Mouse (Mus musculus): ENCODE results near the gene Homer3. TPM values are rescaled to one million over a fixed set of nuclear protein-coding genes. Genes with fewer than 3 reads are reported as not detected.

The Homer3 gene
- 1 to 10 TPM; 7.9 to 9.8 TPM for total RNA-seq (2021)
- long read RNA-seq, experiment 1, transcript Homer3-203 (10 exons, 2,445 nt), result major isoform, 10 of 20 reads
- long read RNA-seq, experiment 1, partial matches to known transcripts, result 4 of 20 reads
- long read RNA-seq, experiment 1, other reads (novel, unspliced or antisense), result 5 of 20 reads
- long read RNA-seq, experiment 2, transcript Homer3-203 (10 exons, 2,445 nt), result major isoform, 6 of 8 reads
- long read RNA-seq, experiment 2, partial matches to known transcripts, result 1 of 8 reads
- long read RNA-seq, experiment 2, other reads (novel, unspliced or antisense), result 1 of 8 reads

- peak; percentile 70 to 74 for DNase-seq (ENCODE audit: low spot score in 2 of 2)
These were observed at the start of gene Homer3 for GRCm38 (mm10) chr8:70282603-70283135. Gene Homer3 (plus strand): TSS chr8:70282827.

- DNase-seq (ENCODE audit: low spot score in 2 of 2), result no peak
These were observed 49.0 kb upstream of the Homer3 start for GRCm38 (mm10) chr8:70233606-70234005.

- DNase-seq (ENCODE audit: low spot score in 2 of 2), result peak; percentile 91 to 95
These were observed 48.4 kb upstream of the Homer3 start, which contains the start of the genes Sugp2 and Armc6 for GRCm38 (mm10) chr8:70234080-70234780. Gene Sugp2 (plus strand): TSS chr8:70234226. Gene Armc6 (minus strand): TSS chr8:70234466.

- DNase-seq (ENCODE audit: low spot score in 2 of 2), result no peak
These were observed 47.9 kb upstream of the Homer3 start for GRCm38 (mm10) chr8:70234781-70235128.

GRCm38 (mm10) chr8:70237842-70238241 is 44.8 kb upstream of the Homer3 start:
- no peak for DNase-seq (ENCODE audit: low spot score in 2 of 2)

- DNase-seq (ENCODE audit: low spot score in 2 of 2), result no peak
These were observed 42.0 kb upstream of the Homer3 start for GRCm38 (mm10) chr8:70240642-70241041.

GRCm38 (mm10) chr8:70246622-70247021 is 36.0 kb upstream of the Homer3 start:
- no peak for DNase-seq (ENCODE audit: low spot score in 2 of 2)

GRCm38 (mm10) chr8:70247841-70248240 is 34.8 kb upstream of the Homer3 start:
- no peak for DNase-seq (ENCODE audit: low spot score in 2 of 2)

GRCm38 (mm10) chr8:70254628-70255027 is 28.0 kb upstream of the Homer3 start:
- no peak for DNase-seq (ENCODE audit: low spot score in 2 of 2)

- DNase-seq (ENCODE audit: low spot score in 2 of 2), result no peak
These were observed 25.2 kb upstream of the Homer3 start for GRCm38 (mm10) chr8:70257456-70257855.

- DNase-seq (ENCODE audit: low spot score in 2 of 2), result no peak
These were observed 24.0 kb upstream of the Homer3 start for GRCm38 (mm10) chr8:70258600-70258999.

- no peak for DNase-seq (ENCODE audit: low spot score in 2 of 2)
These were observed 23.6 kb upstream of the Homer3 start for GRCm38 (mm10) chr8:70259043-70259442.

GRCm38 (mm10) chr8:70267674-70268073 is 15.0 kb upstream of the Homer3 start:
- no peak for DNase-seq (ENCODE audit: low spot score in 2 of 2)

- DNase-seq (ENCODE audit: low spot score in 2 of 2), result no peak
These were observed 14.3 kb upstream of the Homer3 start for GRCm38 (mm10) chr8:70268311-70268710.

- peak; percentile 26 to 31 for DNase-seq (ENCODE audit: low spot score in 2 of 2)
These were observed 13.6 kb upstream of the Homer3 start for GRCm38 (mm10) chr8:70268799-70269565.

GRCm38 (mm10) chr8:70272949-70273348 is 9.7 kb upstream of the Homer3 start:
- DNase-seq (ENCODE audit: low spot score in 2 of 2), result no peak

- no peak for DNase-seq (ENCODE audit: low spot score in 2 of 2)
These were observed 8.3 kb upstream of the Homer3 start for GRCm38 (mm10) chr8:70274350-70274749.

- no peak for DNase-seq (ENCODE audit: low spot score in 2 of 2)
These were observed 6.2 kb upstream of the Homer3 start for GRCm38 (mm10) chr8:70276476-70276875.

GRCm38 (mm10) chr8:70278175-70278574 is 4.5 kb upstream of the Homer3 start:
- DNase-seq (ENCODE audit: low spot score in 2 of 2), result peak; percentile 34 to 61

GRCm38 (mm10) chr8:70279266-70279665 is 3.4 kb upstream of the Homer3 start:
- no peak for DNase-seq (ENCODE audit: low spot score in 2 of 2)

- DNase-seq (ENCODE audit: low spot score in 2 of 2), result no peak
These were observed 1.6 kb upstream of the Homer3 start for GRCm38 (mm10) chr8:70281001-70281400.

All from left cerebral cortex, adult 18-20 months (tissue).